ENCODE assay signal across 21 mouse cellular contexts in genomic region chr1:92880101-92880500, GRCm38 (mm10). TPM values are rescaled to one million over a fixed set of nuclear protein-coding genes. Genes with fewer than 3 reads are reported as not detected.
DNase-seq lines count a peak whose midpoint lies in the region; ATAC-seq and TF ChIP-seq lines count a peak whose summit lies in the region.
"Had no signal": no experiment of that assay in that cellular context is flagged by ENCODE, and none has a peak within 500 bp of the region (broad histone marks: within the 10 kb centered on the region; RNA-seq: fewer than 3 reads in every experiment).

No protein-coding gene starts in this region.

- H3K4me3 ChIP-seq in cerebellum, adult 2 months (replicated peaks; ENCODE audit: insufficient read depth, low read depth, low read length) = no peak overlapping the region
- H3K4me3 ChIP-seq in heart, embryonic 16.5 days (ENCODE audit: low read length) = no peak overlapping the region
- H3K4me3 ChIP-seq: embryonic facial prominence, embryonic 10.5 days; embryonic facial prominence, embryonic 12.5 days; forebrain, embryonic 13.5 days; forebrain, embryonic 15.5 days had no signal

- H3K9me3 ChIP-seq in heart, embryonic 16.5 days (replicated peaks; ENCODE audit: control insufficient read depth, low read length) = no peaks in the 10 kb centered on the region
- H3K9me3 ChIP-seq: embryonic facial prominence, embryonic 10.5 days; embryonic facial prominence, embryonic 12.5 days; forebrain, embryonic 13.5 days; forebrain, embryonic 15.5 days; G1E had no signal

- TF ChIP-seq CTCF in cerebellum, adult 2 months (IDR thresholded peaks at IDR 0.05; ENCODE audit: borderline replicate concordance, insufficient read depth, low read depth, low read length) = no peak

- no peaks in the 10 kb centered on the region for H3K36me3 ChIP-seq in heart, embryonic 16.5 days (ENCODE audit: control insufficient read depth, insufficient read depth)
- H3K36me3 ChIP-seq: embryonic facial prominence, embryonic 10.5 days; embryonic facial prominence, embryonic 12.5 days; forebrain, embryonic 15.5 days; G1E had no signal

- ATAC-seq in cerebellum, adult (ENCODE audit: insufficient number of reproducible peaks, low FRiP score, low TSS enrichment) = no peak
- ATAC-seq in heart, embryonic 16.5 days (replicated peaks; ENCODE audit: extremely low read depth, insufficient read depth, low FRiP score) = 0 out of 2 replicates have a peak, but pooled peaks have one; percentile 14
- ATAC-seq: activated CD4-positive, CD25-positive, alpha-beta regulatory T cell, adult 4 months; CD4-positive, CD25-positive, alpha-beta regulatory T cell, adult 4 months; forebrain, embryonic 13.5 days; Patski had no signal

- H3K9ac ChIP-seq in heart, embryonic 16.5 days (ENCODE audit: low read length) = no peak overlapping the region
- H3K9ac ChIP-seq: embryonic facial prominence, embryonic 12.5 days; forebrain, embryonic 13.5 days; forebrain, embryonic 15.5 days; forebrain, postnatal 0 days had no signal

- 92% methylated on average over 5 of the region's 5 CpGs for WGBS in cerebellum, adult 2 months
- 80% methylated on average over 5 of the region's 5 CpGs for WGBS in heart, embryonic 16.5 days

- TF ChIP-seq POLR2A in cerebellum, adult 2 months (IDR thresholded peaks at IDR 0.05; ENCODE audit: borderline replicate concordance, insufficient read depth, low read length) = no peak

- no peak overlapping the region for H3K4me2 ChIP-seq in heart, embryonic 16.5 days (ENCODE audit: low read depth, low read length)
- H3K4me2 ChIP-seq: embryonic facial prominence, embryonic 12.5 days; forebrain, embryonic 13.5 days; forebrain, embryonic 15.5 days had no signal

- peaks cover 42% of the 10 kb centered on the region for H3K4me1 ChIP-seq in cerebellum, adult 2 months (ENCODE audit: control insufficient read depth, insufficient read depth, low read length)
- H3K4me1 ChIP-seq in heart, embryonic 16.5 days (ENCODE audit: control insufficient read depth, insufficient read depth, low read length) = no peaks in the 10 kb centered on the region; the same call in 1 of the 2 replicates
- H3K4me1 ChIP-seq: embryonic facial prominence, embryonic 12.5 days; forebrain, embryonic 13.5 days had no signal

- peak; percentile 28 for DNase-seq in cerebellum, adult 11 months
- DNase-seq in cerebellum, postnatal 10 days = no peak
- no peak for DNase-seq in cerebellum, adult 2 months
- DNase-seq in heart, adult 11 months = no peak
- no peak for DNase-seq in kidney, adult 11 months
- DNase-seq: adrenal gland, adult 8-10 months; adrenal gland, postnatal 14 days; adrenal gland, postnatal 36 days; B cell, adult 2 months; cerebellum, postnatal 14 days had no signal

- no peaks in the 10 kb centered on the region for H3K27me3 ChIP-seq in cerebellum, adult 2 months (ENCODE audit: control insufficient read depth, insufficient read depth, low read length)
- 0 out of 2 replicates have a peak, but pooled peaks cover 2% of the 10 kb centered on the region for H3K27me3 ChIP-seq in heart, embryonic 16.5 days (ENCODE audit: control insufficient read depth, insufficient read depth, low read length)
- H3K27me3 ChIP-seq: forebrain, embryonic 13.5 days; forebrain, embryonic 15.5 days had no signal

- peak overlapping the region; percentile 33; the same call in 1 of the 2 replicates for H3K27ac ChIP-seq in cerebellum, adult 2 months (ENCODE audit: insufficient read depth, low read length)
- no peak overlapping the region for H3K27ac ChIP-seq in heart, embryonic 16.5 days (ENCODE audit: low read length)
- H3K27ac ChIP-seq: embryonic facial prominence, embryonic 10.5 days; embryonic facial prominence, embryonic 12.5 days; forebrain, embryonic 13.5 days had no signal

RNA-seq across cellular contexts. Expression of gene Ankmy1, which starts 22.6 kb away (rescaled TPM):
- 0.35 and 0.46 TPM in 2 replicates for polyA plus RNA-seq in cerebellum, adult 2 months (2012; rRNA removed)
- 0.44 and 0.67 TPM in 2 replicates for polyA plus RNA-seq in heart, embryonic 16.5 days (2015; fragmentation: Nextera tagmentation; extraction: Ambion mirVana)

RNA-seq across cellular contexts. Expression of gene Dusp28, which starts 26.7 kb away (rescaled TPM):
- 49.6 and 49.7 TPM in 2 replicates for polyA plus RNA-seq in cerebellum, adult 2 months (2012; rRNA removed)
- 16.6 and 18.5 TPM in 2 replicates for polyA plus RNA-seq in heart, embryonic 16.5 days (2015; fragmentation: Nextera tagmentation; extraction: Ambion mirVana)

RNA-seq across cellular contexts. Expression of gene Rnpepl1, which starts 30.5 kb away (rescaled TPM):
- polyA plus RNA-seq in cerebellum, adult 2 months (2012; rRNA removed) = 43.6 and 44.7 TPM in 2 replicates
- polyA plus RNA-seq in heart, embryonic 16.5 days (2015; fragmentation: Nextera tagmentation; extraction: Ambion mirVana) = 29.8 and 45.6 TPM in 2 replicates

RNA-seq across cellular contexts. Expression of gene Gpc1, which starts 48.7 kb away (rescaled TPM):
- polyA plus RNA-seq in cerebellum, adult 2 months (2012; rRNA removed) = 59.2 and 62.5 TPM in 2 replicates
- 68.0 and 70.4 TPM in 2 replicates for polyA plus RNA-seq in heart, embryonic 16.5 days (2015; fragmentation: Nextera tagmentation; extraction: Ambion mirVana)
- polyA plus RNA-seq: G1E had no signal

RNA-seq across cellular contexts. Expression of gene Capn10, which starts 54.1 kb away (rescaled TPM):
- polyA plus RNA-seq in cerebellum, adult 2 months (2012; rRNA removed) = 44.5 and 45.5 TPM in 2 replicates
- 26.9 and 27.1 TPM in 2 replicates for polyA plus RNA-seq in heart, embryonic 16.5 days (2015; fragmentation: Nextera tagmentation; extraction: Ambion mirVana)
